Mouse (Mus musculus) spleen, adult 2 months (tissue): ENCODE data around the gene Hs6st3.

Experiments used
- CTCF ChIP-seq: fragments of 200-500 bp; IDR thresholded peaks from 2 replicates; pipeline ENCODE4 v1.5.1; 2011; ENCODE audit warnings: mild to moderate bottlenecking, inconsistent platforms; ENCODE audit not compliant: insufficient read depth, insufficient read length, insufficient replicate concordance; ENCODE audit errors: extremely low read depth
- POLR2A ChIP-seq: fragments of 200-500 bp; IDR thresholded peaks from 2 replicates; pipeline ENCODE4 v1.6.1; 2011; ENCODE audit warnings: low read depth, low read length, inconsistent platforms

- TF ChIP-seq POLR2A, result no peak
- TF ChIP-seq CTCF, result no peak
Measured at GRCm38 (mm10) chr14:119914508-119914907, 776.4 kb downstream of the Hs6st3 start.
